Mouse (Mus musculus) spleen, adult 2 months (tissue): ENCODE measurements around the gene Gprin2.

Experiments
- CTCF ChIP-seq: fragments of 200-500 bp; IDR thresholded peaks from 2 replicates; pipeline ENCODE4 v1.5.1; 2011; ENCODE audit warnings: mild to moderate bottlenecking, inconsistent platforms; ENCODE audit not compliant: insufficient read depth, insufficient read length, insufficient replicate concordance; ENCODE audit errors: extremely low read depth
- POLR2A ChIP-seq: fragments of 200-500 bp; IDR thresholded peaks from 2 replicates; pipeline ENCODE4 v1.6.1; 2011; ENCODE audit warnings: low read depth, low read length, inconsistent platforms

DNA sequence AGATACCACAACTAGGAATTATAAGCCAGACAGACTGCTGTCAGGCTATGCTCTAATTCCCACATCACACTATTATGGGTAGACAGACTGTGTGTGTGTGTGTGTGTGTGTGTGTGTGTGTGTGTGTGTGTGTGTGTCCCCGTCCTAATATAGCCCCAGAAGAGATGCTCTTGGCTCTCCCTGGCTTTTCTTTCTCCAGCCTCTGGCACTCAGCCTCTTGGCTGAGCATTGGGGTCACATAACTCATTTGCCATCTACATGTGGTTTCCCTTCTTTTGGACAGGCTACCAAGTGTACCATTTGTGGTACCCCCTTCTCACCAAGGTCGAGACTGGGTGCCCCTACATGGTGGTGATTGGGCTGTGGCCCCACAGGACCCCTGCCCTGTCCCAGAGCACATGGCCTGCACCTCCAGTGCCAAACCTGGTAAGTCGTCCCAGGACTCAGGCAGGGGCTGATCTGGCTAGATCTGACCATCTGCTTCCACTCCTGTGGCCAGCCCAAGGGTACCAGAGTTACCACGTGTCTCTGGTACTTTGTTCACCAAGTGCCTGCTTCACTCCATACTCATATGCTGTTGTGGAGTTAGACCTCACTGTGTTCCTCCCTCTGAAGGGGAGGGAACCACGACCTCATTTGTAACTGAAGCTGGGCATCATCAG, 20.1 kb upstream of the Gprin2 start:
- TF ChIP-seq CTCF (no peak), POLR2A (no peak)
